Mouse (Mus musculus) forebrain, embryonic 16.5 days (tissue): ENCODE results near the gene Sfmbt1. TPM values are rescaled to one million over a fixed set of nuclear protein-coding genes. Genes with fewer than 3 reads are reported as not detected.

Source experiments
- ATAC-seq: fragments of 200-750 bp; cut with Nextera tagmentation; 2 replicates; pipeline ENCODE4 v1.8.0; 2017; ENCODE audit warnings: mild to moderate bottlenecking, moderate library complexity
- H3K27ac ChIP-seq: fragments of 300-500 bp; sonication (generic); 2 replicates; pipeline ENCODE4 v1.5.1; 2014; ENCODE audit warnings: low read length, control low read depth
- H3K27me3 ChIP-seq: fragments of 300-500 bp; sonication (generic); replicated peaks from 2 replicates; pipeline ENCODE4 v1.6.1; 2014; ENCODE audit warnings: low read length; ENCODE audit not compliant: control insufficient read depth, insufficient read depth
- H3K36me3 ChIP-seq: fragments of 300-500 bp; sonication (generic); 2 replicates; pipeline ENCODE4 v1.6.1; 2014; ENCODE audit not compliant: control insufficient read depth, insufficient read depth
- H3K4me1 ChIP-seq: fragments of 300-500 bp; sonication (generic); replicated peaks from 2 replicates; pipeline ENCODE4 v1.6.1; 2014; ENCODE audit warnings: low read length; ENCODE audit not compliant: control insufficient read depth, insufficient read depth
- H3K4me2 ChIP-seq: fragments of 300-500 bp; sonication (generic); 2 replicates; pipeline ENCODE4 v1.6.1; 2014; ENCODE audit warnings: mild to moderate bottlenecking, low read length, control low read depth
- H3K4me3 ChIP-seq: fragments of 300-500 bp; sonication (generic); replicated peaks from 2 replicates; pipeline ENCODE4 v1.5.1; 2014; ENCODE audit warnings: mild to moderate bottlenecking, low read length, control low read depth
- H3K9ac ChIP-seq: fragments of 300-500 bp; sonication (generic); replicated peaks from 2 replicates; pipeline ENCODE4 v1.6.1; 2014; ENCODE audit warnings: low read depth, low read length, control low read depth
- H3K9me3 ChIP-seq: fragments of 300-500 bp; sonication (generic); 2 replicates; pipeline ENCODE4 v1.6.1; 2016; ENCODE audit warnings: low read length; ENCODE audit not compliant: control insufficient read depth
- WGBS: fragments of 180-500 bp; shearing (Covaris S2); extraction: QIAGEN DNeasy Blood & Tissue Kit; methylation state at CpG from one replicate; pipeline ENCODE4 v1.1.7; 2014; 5-methylcytosine and 5-hydroxymethylcytosine counted together
- polyA plus RNA-seq: library from polyadenylated mRNA; unstranded; fragments of >200 nt; fragmentation: Nextera tagmentation; extraction: Ambion mirVana; gene quantifications from 2 replicates; pipeline ENCODE4 v1.2.1, GENCODE M21; 2015

Gene Sfmbt1
- polyA plus RNA-seq, 1 experiment from 2014 or later = 19.9 TPM

DNA sequence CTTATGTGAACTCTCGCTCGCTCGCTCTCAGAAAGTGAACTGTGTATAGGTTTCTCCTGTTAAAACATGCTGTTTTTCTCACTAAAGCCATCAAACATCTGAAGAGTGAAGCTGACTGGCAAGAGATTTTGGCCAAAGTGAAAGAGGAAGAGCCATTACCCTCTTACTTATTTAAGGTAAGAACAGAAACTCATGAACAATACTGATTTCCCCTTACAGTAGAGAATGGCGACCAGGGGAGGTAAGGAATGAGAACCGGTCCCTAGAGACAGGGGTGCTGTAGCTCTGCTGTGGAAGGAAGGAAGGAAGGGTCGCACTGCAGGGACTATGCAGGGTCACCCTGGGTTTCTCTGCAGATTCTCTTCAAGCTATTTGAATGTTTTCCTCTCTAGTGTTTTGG, 70.0 kb downstream of the Sfmbt1 start:
- ATAC-seq = no peak

DNA sequence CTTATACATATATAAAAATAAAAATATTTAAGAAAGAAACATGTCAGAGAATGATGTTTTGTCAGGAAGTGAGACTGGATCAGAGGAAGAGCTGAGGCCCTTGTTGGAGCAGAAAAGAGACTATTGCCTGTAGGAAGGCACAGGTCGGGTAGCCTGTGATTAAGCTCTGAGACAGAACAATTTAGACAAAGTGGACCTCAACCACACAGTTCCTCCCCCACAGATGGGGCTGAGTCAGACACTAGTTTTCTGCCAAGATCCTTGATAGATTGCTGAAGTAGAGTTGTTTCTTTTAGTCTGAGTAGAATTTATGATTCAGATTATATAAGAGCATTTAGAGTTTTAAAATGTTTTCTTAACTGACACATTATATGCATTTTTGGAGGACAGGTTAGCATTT, 74.8 kb downstream of the Sfmbt1 start:
- Histone ChIP-seq H3K9ac (no peak overlapping the region), H3K36me3 (peaks cover 14% of the 10 kb centered on the region), H3K4me3 (no peak overlapping the region), H3K9me3 (no peaks in the 10 kb centered on the region), H3K4me1 (no peaks in the 10 kb centered on the region), H3K4me2 (no peak overlapping the region), H3K27ac (no peak overlapping the region), H3K27me3 (no peaks in the 10 kb centered on the region)
- 72% methylated on average over 1 of the region's 1 CpGs for WGBS
- ATAC-seq = no peak

More for the DNA sequence above, 70.0 kb downstream of the Sfmbt1 start:
- Histone ChIP-seq H3K4me3 (no peak overlapping the region), H3K9me3 (no peaks in the 10 kb centered on the region), H3K36me3 (peaks cover 13% of the 10 kb centered on the region), H3K27me3 (no peaks in the 10 kb centered on the region), H3K4me2 (no peak overlapping the region), H3K9ac (no peak overlapping the region), H3K27ac (no peak overlapping the region), H3K4me1 (no peaks in the 10 kb centered on the region)
- 97% methylated on average over 6 of the region's 6 CpGs for WGBS

DNA sequence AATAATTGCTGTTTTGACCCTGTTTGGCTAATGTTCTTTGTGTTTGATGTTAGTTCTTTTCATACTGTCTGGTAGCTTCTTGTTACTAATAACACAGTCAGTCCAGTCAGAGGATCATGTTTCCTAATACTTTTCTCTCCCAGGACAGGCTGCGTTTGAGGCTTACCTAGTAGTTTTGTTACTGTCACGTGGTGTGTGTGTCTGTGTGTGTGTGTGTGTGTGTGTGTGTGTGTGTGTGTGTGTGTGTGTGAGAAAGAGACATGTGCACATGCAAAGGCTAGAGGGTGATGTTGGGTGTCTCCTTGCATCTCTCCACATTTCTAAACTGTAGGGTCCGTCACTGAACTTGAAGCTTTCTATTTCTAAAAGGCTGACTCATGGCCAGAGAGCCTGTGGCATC, 78.2 kb downstream of the Sfmbt1 start:
- H3K27me3 ChIP-seq = no peaks in the 10 kb centered on the region
- no peaks in the 10 kb centered on the region for H3K4me1 ChIP-seq
- 89% methylated on average over 3 of the region's 3 CpGs for WGBS
- H3K36me3 ChIP-seq = peaks cover 10% of the 10 kb centered on the region; the same call in 1 of the 2 replicates
- ATAC-seq = no peak
- H3K27ac ChIP-seq = no peak overlapping the region
- no peak overlapping the region for H3K4me2 ChIP-seq
- H3K9ac ChIP-seq = no peak overlapping the region
- no peaks in the 10 kb centered on the region for H3K9me3 ChIP-seq
- no peak overlapping the region for H3K4me3 ChIP-seq

GRCm38 (mm10) chr14:30801756-30802155, 87.1 kb downstream of the Sfmbt1 start:
- Histone ChIP-seq H3K4me2 (no peak overlapping the region), H3K36me3 (peaks cover 9% of the 10 kb centered on the region), H3K9me3 (no peaks in the 10 kb centered on the region), H3K27ac (no peak overlapping the region), H3K4me3 (no peak overlapping the region), H3K4me1 (no peaks in the 10 kb centered on the region), H3K9ac (no peak overlapping the region), H3K27me3 (no peaks in the 10 kb centered on the region)
- no peak for ATAC-seq
- WGBS = 98% methylated on average over 2 of the region's 2 CpGs

DNA sequence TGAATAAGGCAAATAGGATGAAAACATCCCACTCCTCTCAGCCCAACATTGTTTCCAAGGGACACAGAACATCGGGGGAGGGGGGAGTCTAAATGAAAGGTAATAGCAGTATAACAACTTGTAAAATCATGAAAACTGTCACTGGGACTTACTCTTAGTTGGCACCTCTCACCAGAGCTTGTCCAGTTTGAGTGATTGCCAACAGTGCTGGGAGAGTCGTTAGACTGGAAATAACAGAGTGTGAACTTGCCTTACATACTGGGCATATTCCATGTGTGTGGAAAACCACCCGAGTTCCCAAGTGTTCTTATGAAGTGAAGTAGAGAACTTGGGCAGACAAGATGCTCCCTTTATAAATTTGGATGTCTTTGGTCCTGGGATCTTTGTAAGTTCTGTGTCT, 106.5 kb downstream of the Sfmbt1 start:
- H3K36me3 ChIP-seq = peaks cover 11% of the 10 kb centered on the region

GRCm38 (mm10) chr14:30824456-30824995, 109.9 kb downstream of the Sfmbt1 start:
- no peaks in the 10 kb centered on the region for H3K9me3 ChIP-seq
- WGBS = 70% methylated on average over 6 of the region's 6 CpGs
- no peak for ATAC-seq
- no peak overlapping the region for H3K27ac ChIP-seq
- no peak overlapping the region for H3K4me3 ChIP-seq
- no peak overlapping the region for H3K4me2 ChIP-seq
- no peak overlapping the region for H3K9ac ChIP-seq
- no peaks in the 10 kb centered on the region for H3K36me3 ChIP-seq
- no peaks in the 10 kb centered on the region for H3K27me3 ChIP-seq
- peaks cover 16% of the 10 kb centered on the region for H3K4me1 ChIP-seq

More for the DNA sequence above, 106.5 kb downstream of the Sfmbt1 start:
- Histone ChIP-seq H3K27me3 (no peaks in the 10 kb centered on the region), H3K27ac (no peak overlapping the region), H3K4me3 (no peak overlapping the region), H3K4me1 (peaks cover 5% of the 10 kb centered on the region), H3K9ac (no peak overlapping the region), H3K4me2 (no peak overlapping the region), H3K9me3 (no peaks in the 10 kb centered on the region)
- 64% methylated on average over 3 of the region's 3 CpGs for WGBS
- no peak for ATAC-seq

GRCm38 (mm10) chr14:30825021-30825475, 110.4 kb downstream of the Sfmbt1 start:
- ATAC-seq = 0 out of 2 replicates have a peak, but pooled peaks have one; percentile 2
- peaks cover 16% of the 10 kb centered on the region for H3K4me1 ChIP-seq
- 37% methylated on average over 5 of the region's 5 CpGs for WGBS
- H3K4me2 ChIP-seq = peak overlapping the region; percentile 76
- H3K4me3 ChIP-seq = peak overlapping the region; percentile 81
- H3K9ac ChIP-seq = peak overlapping the region; percentile 94; the same call in 1 of the 2 replicates
- no peaks in the 10 kb centered on the region for H3K9me3 ChIP-seq
- H3K27ac ChIP-seq = peak overlapping the region; percentile 58; the same call in 1 of the 2 replicates
- no peaks in the 10 kb centered on the region for H3K27me3 ChIP-seq
- H3K36me3 ChIP-seq = no peaks in the 10 kb centered on the region

- Histone ChIP-seq H3K36me3 (no peaks in the 10 kb centered on the region), H3K27ac (peak within 1 kb of the TSS; percentile 58), H3K4me2 (peak within 1 kb of the TSS; percentile 76), H3K27me3 (no peaks in the 10 kb centered on the region), H3K4me3 (peak within 1 kb of the TSS; percentile 81), H3K9me3 (no peaks in the 10 kb centered on the region), H3K9ac (peak within 1 kb of the TSS; percentile 94), H3K4me1 (peaks cover 16% of the 10 kb centered on the region)
- WGBS = under 1% methylated on average over 67 of the region's 68 CpGs
- peak; percentile 98 for ATAC-seq
These were observed 111.0 kb downstream of the Sfmbt1 start, which contains the start of gene Tmem110 for GRCm38 (mm10) chr14:30825476-30826131. Gene Tmem110 (plus strand): TSS chr14:30825590.

- WGBS = 16% methylated on average over 17 of the region's 17 CpGs
- Histone ChIP-seq H3K4me2 (peak overlapping the region; percentile 76), H3K9me3 (no peaks in the 10 kb centered on the region), H3K9ac (peak overlapping the region; percentile 94), H3K27ac (no peak overlapping the region), H3K4me3 (peak overlapping the region; percentile 81), H3K36me3 (no peaks in the 10 kb centered on the region), H3K27me3 (no peaks in the 10 kb centered on the region), H3K4me1 (peaks cover 16% of the 10 kb centered on the region)
- ATAC-seq = peak; percentile 11; the same call in 1 of the 2 replicates
These were observed 111.8 kb downstream of the Sfmbt1 start for GRCm38 (mm10) chr14:30826174-30827140.
